Mouse (Mus musculus) embryonic facial prominence, embryonic 11.5 days (tissue): Measurements from ENCODE around the gene Gja5. TPM values are rescaled to one million over a fixed set of nuclear protein-coding genes. Genes with fewer than 3 reads are reported as not detected.
"Not testable (repeated sequence)": the region's sequence is repeated elsewhere in the genome, so short reads cannot be mapped to it uniquely, and the experiment has no call there.

Source experiments
- ATAC-seq: fragments of 200-750 bp; cut with Nextera tagmentation; replicated peaks from 2 replicates; pipeline ENCODE4 v1.8.0; 2017; ENCODE audit warnings: low read depth; ENCODE audit not compliant: insufficient number of reproducible peaks, low FRiP score, low TSS enrichment
- DNase-seq: peaks from one replicate; pipeline ENCODE4 v3.0.0-alpha.2; 2015; ENCODE audit warnings: low spot score
- H3K27ac ChIP-seq: fragments of 300-500 bp; sonication (generic); replicated peaks from 2 replicates; pipeline ENCODE4 v1.5.1; 2014; ENCODE audit warnings: mild to moderate bottlenecking, low read depth, low read length, control low read depth
- H3K27me3 ChIP-seq: fragments of 300-500 bp; sonication (generic); 2 replicates; pipeline ENCODE4 v1.6.1; 2014; ENCODE audit warnings: mild to moderate bottlenecking, low read length, moderate library complexity, mixed read lengths; ENCODE audit not compliant: control insufficient read depth, insufficient read depth
- H3K36me3 ChIP-seq: fragments of 300-500 bp; sonication (generic); replicated peaks from 2 replicates; pipeline ENCODE4 v1.6.1; 2014; ENCODE audit warnings: low read depth, mild to moderate bottlenecking, low read length, moderate library complexity, mixed read lengths; ENCODE audit not compliant: control insufficient read depth, insufficient read depth
- H3K4me1 ChIP-seq: fragments of 300-500 bp; sonication (generic); 2 replicates; pipeline ENCODE4 v1.6.1; 2014; ENCODE audit warnings: low read length, mixed read lengths; ENCODE audit not compliant: control insufficient read depth, insufficient read depth
- H3K4me2 ChIP-seq: fragments of 300-500 bp; sonication (generic); 2 replicates; pipeline ENCODE4 v1.6.1; 2014; ENCODE audit warnings: low read depth, mild to moderate bottlenecking, control low read depth, low read length, moderate library complexity
- H3K4me3 ChIP-seq: fragments of 300-500 bp; sonication (generic); 2 replicates; pipeline ENCODE4 v1.5.1; 2014; ENCODE audit warnings: low read depth, low read length, control low read depth
- H3K9ac ChIP-seq: fragments of 300-500 bp; sonication (generic); replicated peaks from 2 replicates; pipeline ENCODE4 v1.6.1; 2014; ENCODE audit warnings: mild to moderate bottlenecking, control low read depth, low read length
- H3K9me3 ChIP-seq: fragments of 300-500 bp; sonication (generic); replicated peaks from 2 replicates; pipeline ENCODE4 v1.6.1; 2016; ENCODE audit warnings: mild to moderate bottlenecking, low read length, inconsistent platforms, mixed read lengths; ENCODE audit not compliant: control insufficient read depth
- WGBS: fragments of 180-500 bp; shearing (Covaris S2); extraction: QIAGEN DNeasy Blood & Tissue Kit; methylation state at CpG from one replicate; pipeline ENCODE4 v1.1.7; 2014; 5-methylcytosine and 5-hydroxymethylcytosine counted together
- polyA plus RNA-seq: library from polyadenylated mRNA; unstranded; fragments of >200 nt; fragmentation: Nextera tagmentation; extraction: Ambion mirVana; gene quantifications from 2 replicates; pipeline ENCODE4 v1.2.1, GENCODE M21; 2014

Gene Gja5
- polyA plus RNA-seq, 1 experiment from 2014 or later = 3.0 TPM

DNA sequence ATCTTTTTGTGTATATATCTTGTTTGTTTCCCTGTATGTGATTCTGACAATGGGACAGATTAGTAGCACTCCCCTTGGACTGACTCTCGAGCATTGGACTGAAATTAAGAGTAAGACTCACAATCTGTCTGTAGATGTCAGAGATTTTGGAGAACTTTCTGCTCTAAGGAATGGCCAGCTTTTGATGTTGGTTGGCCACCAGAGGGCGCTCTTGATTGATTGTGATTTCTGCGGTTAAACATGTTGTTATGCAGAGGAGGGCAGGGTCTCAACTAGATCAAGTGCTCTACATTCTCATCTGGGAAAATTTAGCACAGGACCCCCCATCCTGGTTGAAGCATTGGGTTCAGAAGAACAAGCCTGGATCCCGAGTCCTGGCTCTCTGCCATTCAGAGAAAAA, 182.8 kb downstream of the Gja5 start:
- no peak overlapping the region for H3K9ac ChIP-seq
- H3K27me3 ChIP-seq = no peaks in the 10 kb centered on the region
- H3K9me3 ChIP-seq = no peaks in the 10 kb centered on the region
- no peak overlapping the region for H3K4me2 ChIP-seq
- no peak overlapping the region for H3K4me3 ChIP-seq
- no peak overlapping the region for H3K27ac ChIP-seq
- no peaks in the 10 kb centered on the region for H3K4me1 ChIP-seq
- peak; percentile 54 for DNase-seq
- no peaks in the 10 kb centered on the region for H3K36me3 ChIP-seq
- no peak for ATAC-seq
- WGBS = 79% methylated on average over 4 of the region's 4 CpGs

DNA sequence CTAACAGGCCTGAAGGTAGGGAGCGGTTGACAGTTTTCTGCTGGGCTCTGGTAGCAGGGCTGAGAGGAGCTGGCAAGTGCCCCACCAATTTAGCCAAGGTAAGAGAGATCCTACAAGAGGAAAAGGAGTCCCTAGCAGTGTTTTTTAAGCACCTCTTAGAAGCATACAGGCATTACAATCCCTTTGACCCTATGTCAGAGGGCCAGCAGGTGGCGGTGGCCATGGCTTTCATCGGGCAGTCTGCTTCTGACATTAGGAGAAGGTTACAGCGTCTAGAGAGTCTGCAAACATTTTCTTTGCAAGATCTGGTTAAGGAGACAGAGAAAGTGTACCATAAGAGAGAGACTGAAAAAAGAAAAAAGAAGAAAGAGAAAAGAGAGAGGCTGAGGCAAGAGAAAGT, 183.8 kb downstream of the Gja5 start:
- DNase-seq, H3K9ac ChIP-seq, H3K27ac ChIP-seq, ATAC-seq, H3K27me3 ChIP-seq, H3K4me2 ChIP-seq, H3K9me3 ChIP-seq, H3K4me1 ChIP-seq, H3K36me3 ChIP-seq, H3K4me3 ChIP-seq: not testable (repeated sequence)
- 85% methylated on average over 4 of the region's 4 CpGs for WGBS

DNA sequence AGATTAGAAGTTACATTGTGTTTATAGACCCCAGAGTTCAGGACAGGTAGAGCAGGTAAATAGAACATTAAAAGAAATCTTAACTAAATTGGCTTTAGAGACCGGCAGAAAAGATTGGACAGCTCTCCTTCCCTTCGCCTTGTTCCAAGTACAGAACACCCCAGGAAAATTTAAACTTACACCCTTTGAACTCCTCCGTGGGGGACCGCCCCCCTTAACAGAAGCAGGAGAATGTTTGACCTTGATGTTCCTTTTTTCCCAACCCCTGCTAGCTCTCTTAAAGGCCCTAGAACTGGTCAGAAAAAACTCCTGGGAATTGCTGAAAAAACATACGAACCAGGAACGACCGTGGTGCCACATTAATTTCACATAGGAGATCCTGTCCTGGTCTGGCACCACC, 187.5 kb downstream of the Gja5 start:
- H3K4me2 ChIP-seq, ATAC-seq, DNase-seq, H3K4me1 ChIP-seq, H3K27ac ChIP-seq, H3K36me3 ChIP-seq, H3K9me3 ChIP-seq, H3K9ac ChIP-seq, H3K27me3 ChIP-seq, H3K4me3 ChIP-seq: not testable (repeated sequence)
- WGBS = 84% methylated on average over 7 of the region's 7 CpGs

DNA sequence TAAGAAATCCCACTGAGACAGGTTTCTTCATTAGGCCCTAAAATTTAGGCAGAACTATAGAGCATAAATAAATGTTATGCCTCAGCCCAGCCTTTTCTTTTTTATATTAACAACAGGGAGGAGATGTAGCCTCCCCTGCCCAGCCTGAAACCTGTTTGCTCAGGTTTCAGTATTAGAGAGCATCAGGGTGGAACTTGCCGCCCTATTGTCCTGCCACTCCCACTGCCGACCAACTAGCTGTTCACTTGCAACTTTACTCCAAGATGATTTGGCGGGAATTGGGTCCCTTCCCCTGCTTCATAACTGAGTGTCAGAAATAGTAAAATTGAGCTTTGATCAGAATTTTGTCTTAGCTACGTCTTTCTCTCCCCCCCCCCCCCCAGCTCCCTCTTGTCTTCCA, 192.2 kb downstream of the Gja5 start:
- DNase-seq, H3K27ac ChIP-seq, H3K9me3 ChIP-seq, H3K9ac ChIP-seq, H3K4me3 ChIP-seq, H3K4me2 ChIP-seq, H3K36me3 ChIP-seq, H3K4me1 ChIP-seq, ATAC-seq, H3K27me3 ChIP-seq: not testable (repeated sequence)
- 66% methylated on average over 4 of the region's 4 CpGs for WGBS

DNA sequence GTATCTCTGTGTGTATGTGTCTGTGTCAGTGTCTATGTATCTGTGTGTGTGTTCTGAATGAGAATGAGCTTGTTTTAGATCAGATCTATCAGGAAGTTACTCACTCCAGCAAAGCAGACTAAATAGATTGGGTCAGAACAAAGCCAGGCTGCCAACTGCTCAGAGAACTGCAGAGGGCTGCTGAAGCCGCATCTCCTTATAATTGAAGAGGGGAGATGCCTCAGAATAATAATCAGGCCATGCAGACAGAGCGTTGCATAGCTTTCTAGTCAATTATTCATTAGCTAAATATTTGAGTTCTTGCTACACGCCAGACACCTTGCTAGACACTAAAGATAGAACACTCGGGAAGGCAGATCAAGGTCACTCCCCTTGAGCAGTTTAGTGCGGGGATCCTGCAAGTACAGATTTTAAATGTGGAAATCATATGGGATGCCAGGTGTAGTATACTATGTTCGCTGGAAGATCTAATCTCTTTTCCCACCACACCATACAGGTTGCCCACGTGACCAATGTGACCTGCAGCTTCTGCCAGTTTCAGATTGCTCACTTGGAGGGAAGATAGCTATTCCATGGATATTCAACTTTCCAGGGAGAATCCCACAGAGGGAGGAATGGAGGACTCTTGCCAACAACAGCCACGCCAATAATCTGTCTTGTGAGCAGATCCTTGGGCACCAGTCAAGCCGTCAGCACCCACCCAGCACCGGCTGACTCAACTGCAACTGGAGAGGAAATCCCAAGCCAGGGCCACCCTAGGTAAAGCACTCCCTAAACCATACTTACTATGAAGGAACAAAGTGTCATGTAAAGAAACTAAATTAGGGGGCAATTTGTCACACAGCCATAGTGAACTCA, 196.5 kb downstream of the Gja5 start:
- Histone ChIP-seq H3K4me1 (no peaks in the 10 kb centered on the region), H3K4me3 (no peak overlapping the region), H3K27ac (no peak overlapping the region), H3K27me3 (no peaks in the 10 kb centered on the region), H3K9me3 (no peaks in the 10 kb centered on the region), H3K36me3 (no peaks in the 10 kb centered on the region), H3K9ac (no peak overlapping the region), H3K4me2 (no peak overlapping the region)
- no peak for DNase-seq
- ATAC-seq = no peak
- 79% methylated on average over 10 of the region's 10 CpGs for WGBS

DNA sequence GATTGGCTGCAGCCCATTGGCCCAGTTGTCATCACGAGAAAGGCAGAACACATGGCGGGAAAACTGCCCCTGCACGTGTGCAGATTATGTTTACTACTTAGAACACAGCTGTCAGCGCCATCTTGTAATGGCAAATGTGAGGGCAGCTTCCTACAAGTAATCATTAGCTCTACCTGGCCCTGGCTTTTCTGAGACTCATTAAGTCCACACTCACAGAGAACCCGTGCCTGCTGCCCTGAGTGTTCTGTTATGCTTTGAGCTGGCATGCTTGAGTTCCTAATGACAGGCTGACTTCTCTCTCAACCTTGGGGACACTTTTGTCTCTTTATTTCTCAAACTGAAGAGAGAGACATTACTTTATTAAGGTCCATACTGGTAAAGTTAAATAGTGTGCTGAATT, 199.5 kb downstream of the Gja5 start:
- not testable (repeated sequence) for H3K9ac ChIP-seq, DNase-seq, H3K4me3 ChIP-seq, ATAC-seq, H3K36me3 ChIP-seq, H3K4me2 ChIP-seq, H3K4me1 ChIP-seq, H3K9me3 ChIP-seq, H3K27ac ChIP-seq, H3K27me3 ChIP-seq
- WGBS = 76% methylated on average over 3 of the region's 5 CpGs

DNA sequence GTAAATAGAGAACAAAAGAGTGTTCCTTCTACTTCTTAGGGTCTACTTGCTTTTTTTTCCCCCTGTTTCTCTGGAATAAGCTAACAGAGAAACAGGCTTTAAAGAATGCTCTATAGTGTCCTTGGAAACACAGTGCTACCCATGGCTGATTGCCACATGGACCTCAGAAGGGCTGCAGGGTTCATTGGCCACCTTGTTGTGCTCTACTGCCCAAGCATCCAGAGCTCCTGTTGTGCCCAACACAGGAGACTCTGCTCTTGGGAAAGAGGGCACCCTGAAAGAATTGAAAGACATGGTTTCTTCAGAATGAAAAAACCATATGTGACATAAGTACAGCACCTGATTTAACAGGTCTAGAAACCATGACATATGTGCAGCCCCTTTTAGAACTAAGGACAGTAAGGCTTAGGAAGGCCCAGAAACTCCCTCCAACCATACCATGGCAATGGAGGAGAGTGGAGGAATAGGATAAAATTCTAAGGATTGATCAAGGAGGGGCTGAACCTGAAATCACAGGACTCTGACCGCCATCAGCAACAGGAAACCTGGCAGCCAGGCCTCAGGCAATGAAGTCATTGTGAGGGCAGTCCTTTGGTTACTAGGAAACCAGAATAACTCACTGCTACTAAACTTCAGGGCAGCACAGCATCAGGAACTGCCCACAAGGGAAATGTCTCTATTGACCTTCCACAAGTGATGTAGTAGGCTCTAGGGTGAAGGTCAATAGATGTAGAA, 200.4 kb downstream of the Gja5 start:
- ATAC-seq = no peak

DNA sequence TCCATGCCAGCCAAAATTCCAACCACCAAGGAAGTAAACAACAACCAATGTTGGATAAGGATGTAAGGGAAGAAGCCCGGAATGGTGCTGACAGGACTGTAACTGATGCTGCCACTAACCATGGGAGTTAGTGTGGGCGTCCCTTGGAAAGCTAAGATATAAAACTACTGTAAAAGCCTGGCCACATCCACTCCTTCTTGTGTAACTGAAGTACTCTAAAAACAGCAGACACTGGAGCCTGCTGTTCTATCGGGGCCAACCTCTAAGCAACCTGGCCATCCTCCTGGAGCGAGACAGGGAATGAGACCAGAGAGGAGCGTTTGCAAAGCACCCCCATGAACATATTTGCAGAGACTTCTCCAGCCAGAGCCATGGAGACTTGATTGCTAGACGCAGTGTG, 213.0 kb downstream of the Gja5 start:
- ATAC-seq (no peak), DNase-seq (no peak)
- no peaks in the 10 kb centered on the region for H3K9me3 ChIP-seq
- WGBS = 91% methylated on average over 6 of the region's 6 CpGs
- H3K27me3 ChIP-seq = no peaks in the 10 kb centered on the region
- H3K4me1 ChIP-seq = no peaks in the 10 kb centered on the region
- H3K27ac ChIP-seq = no peak overlapping the region
- no peak overlapping the region for H3K4me2 ChIP-seq
- no peak overlapping the region for H3K9ac ChIP-seq
- H3K4me3 ChIP-seq = no peak overlapping the region
- H3K36me3 ChIP-seq = no peaks in the 10 kb centered on the region

More for the DNA sequence above, 200.4 kb downstream of the Gja5 start:
- no peak overlapping the region for H3K27ac ChIP-seq
- no peaks in the 10 kb centered on the region for H3K9me3 ChIP-seq
- no peaks in the 10 kb centered on the region for H3K4me1 ChIP-seq
- no peaks in the 10 kb centered on the region for H3K27me3 ChIP-seq
- no peaks in the 10 kb centered on the region for H3K36me3 ChIP-seq
- H3K4me2 ChIP-seq = no peak overlapping the region
- DNase-seq = no peak
- no peak overlapping the region for H3K4me3 ChIP-seq
- no peak overlapping the region for H3K9ac ChIP-seq
- WGBS = 75% methylated on average over 1 of the region's 1 CpGs
